Mouse (Mus musculus) lung, embryonic 15.5 days (tissue): ENCODE measurements around the gene Gemin6. TPM values are rescaled to one million over a fixed set of nuclear protein-coding genes. Genes with fewer than 3 reads are reported as not detected.
"Not testable (repeated sequence)": the region's sequence is repeated elsewhere in the genome, so short reads cannot be mapped to it uniquely, and the experiment has no call there.

ENCODE experiments used
- ATAC-seq: fragments of 200-750 bp; cut with Nextera tagmentation; 2 replicates; pipeline ENCODE4 v1.8.0; 2017; ENCODE audit warnings: moderate number of reproducible peaks, borderline replicate concordance; ENCODE audit not compliant: low FRiP score, low TSS enrichment; ENCODE audit errors: extremely low read depth
- H3K27ac ChIP-seq: fragments of 300-500 bp; sonication (generic); 2 replicates; pipeline ENCODE4 v1.5.1; 2015; ENCODE audit warnings: moderate library complexity, mild to moderate bottlenecking, inconsistent platforms
- H3K27me3 ChIP-seq: fragments of 300-500 bp; sonication (generic); 2 replicates; pipeline ENCODE4 v1.6.1; 2015; ENCODE audit warnings: inconsistent platforms
- H3K36me3 ChIP-seq: fragments of 300-500 bp; sonication (generic); 2 replicates; pipeline ENCODE4 v1.6.1; 2015; ENCODE audit warnings: inconsistent platforms
- H3K4me1 ChIP-seq: fragments of 300-500 bp; sonication (generic); 2 replicates; pipeline ENCODE4 v1.6.1; 2015; ENCODE audit warnings: inconsistent platforms
- H3K4me2 ChIP-seq: fragments of 300-500 bp; sonication (generic); 2 replicates; pipeline ENCODE4 v1.6.1; 2015; ENCODE audit warnings: inconsistent platforms, mild to moderate bottlenecking, moderate library complexity
- H3K4me3 ChIP-seq: fragments of 300-500 bp; sonication (generic); 2 replicates; pipeline ENCODE4 v1.5.1; 2015; ENCODE audit warnings: mild to moderate bottlenecking, inconsistent platforms
- H3K9ac ChIP-seq: fragments of 300-500 bp; sonication (generic); 2 replicates; pipeline ENCODE4 v1.6.1; 2015; ENCODE audit warnings: inconsistent platforms
- H3K9me3 ChIP-seq: fragments of 300-500 bp; sonication (generic); 2 replicates; pipeline ENCODE4 v1.6.1; 2016; ENCODE audit warnings: inconsistent platforms
- WGBS: fragments of 180-500 bp; shearing (Covaris S2); methylation state at CpG from one replicate; pipeline ENCODE4 v1.1.7; 2015; 5-methylcytosine and 5-hydroxymethylcytosine counted together
- polyA plus RNA-seq: library from polyadenylated mRNA; unstranded; fragments of >200 nt; fragmentation: Nextera tagmentation; extraction: Ambion mirVana; gene quantifications from 2 replicates; pipeline ENCODE4 v1.2.1, GENCODE M21; 2015

The Gemin6 gene
- polyA plus RNA-seq: 42.7 and 46.1 TPM in 2 replicates

DNA sequence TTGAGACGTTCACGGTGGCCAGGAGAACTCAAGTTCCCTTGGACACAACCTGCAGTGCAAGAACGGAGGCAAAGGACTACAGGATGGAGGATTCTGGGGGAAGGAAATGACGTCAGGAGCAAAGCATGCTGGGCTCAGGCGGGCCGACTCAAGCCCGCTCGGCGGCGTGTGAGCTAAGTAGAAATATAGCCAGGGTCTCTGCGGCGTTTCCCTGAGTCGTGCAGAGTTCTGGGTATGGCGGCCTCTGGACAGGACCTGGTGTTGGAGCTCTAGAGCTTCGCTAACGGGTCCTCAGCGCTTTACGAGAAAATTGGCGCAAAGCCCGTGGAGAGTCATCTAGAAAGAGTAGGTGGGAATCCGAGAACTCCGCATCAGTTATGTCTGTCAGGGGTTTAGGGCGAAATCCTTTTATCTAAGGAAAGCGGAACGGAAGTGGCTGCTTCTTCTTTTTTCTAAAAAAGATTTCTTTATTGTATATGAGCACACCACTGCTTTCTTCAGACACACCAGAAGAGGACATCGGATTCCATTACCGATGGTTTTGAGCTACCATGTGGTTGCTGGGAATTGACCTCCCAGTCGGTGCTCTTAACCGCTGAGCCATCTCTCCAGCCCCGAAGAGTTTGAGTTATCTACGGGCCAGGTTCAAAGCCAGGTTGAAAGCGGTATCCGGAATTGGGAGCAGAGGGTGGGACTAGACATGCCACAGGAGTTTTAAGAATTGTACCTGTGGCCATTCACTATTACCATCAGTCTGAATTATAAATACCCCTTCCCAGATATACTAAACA lies at the start of gene Gemin6:
Gemin6 (plus strand) TSS at position 116 of the 791 bp plus-strand sequence.
- Histone ChIP-seq H3K4me2 (peak within 1 kb of the TSS; percentile 63), H3K36me3 (peaks cover 3% of the 10 kb centered on the region; the same call in 1 of the 2 replicates), H3K9ac (peak within 1 kb of the TSS; percentile 62), H3K4me1 (peaks cover 4% of the 10 kb centered on the region; the same call in 1 of the 2 replicates), H3K4me3 (peak within 1 kb of the TSS; percentile 57), H3K27me3 (no peaks in the 10 kb centered on the region), H3K9me3 (no peaks in the 10 kb centered on the region), H3K27ac (peak within 1 kb of the TSS; percentile 88)
- under 1% methylated on average over 33 of the region's 33 CpGs for WGBS
- ATAC-seq: peak; percentile 96

DNA sequence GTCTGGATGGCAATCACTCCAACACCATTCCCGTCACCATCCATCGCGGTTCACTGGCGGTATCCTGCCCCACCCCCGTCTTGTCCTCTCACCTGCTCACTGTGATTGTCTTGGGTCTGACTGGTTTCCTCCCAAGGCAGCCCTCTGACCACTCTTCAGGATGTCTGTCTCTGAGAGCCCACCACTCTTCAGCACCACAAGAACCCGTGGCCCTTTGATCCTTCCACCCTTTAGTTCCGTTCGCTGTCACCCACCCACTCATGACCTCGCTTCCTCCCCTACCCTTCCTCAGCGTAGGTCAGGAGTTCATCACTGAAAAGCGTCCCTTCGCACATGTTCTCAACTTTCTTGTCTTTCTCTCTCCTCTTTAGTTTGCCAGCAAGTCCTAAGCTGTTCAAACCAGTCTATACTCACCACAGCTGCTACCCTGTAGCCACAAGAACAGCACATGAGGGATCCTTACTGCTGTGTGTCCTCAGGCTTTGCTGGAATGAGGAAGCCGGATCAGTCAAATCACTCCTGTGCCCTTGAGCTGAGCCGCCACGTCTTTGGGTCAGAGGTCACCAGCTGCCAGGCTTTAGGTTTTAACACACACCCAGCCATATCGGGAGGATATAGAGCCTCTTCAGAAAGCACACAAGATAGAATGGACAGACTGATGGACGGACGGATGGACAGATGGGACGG lies 49.4 kb upstream of the Gemin6 start:
- H3K9ac ChIP-seq: no peak overlapping the region
- no peak overlapping the region for H3K4me3 ChIP-seq
- peaks cover 6% of the 10 kb centered on the region for H3K4me1 ChIP-seq
- H3K9me3 ChIP-seq: no peaks in the 10 kb centered on the region
- 55% methylated on average over 19 of the region's 19 CpGs for WGBS
- no peaks in the 10 kb centered on the region for H3K36me3 ChIP-seq
- no peak overlapping the region for H3K4me2 ChIP-seq
- no peaks in the 10 kb centered on the region for H3K27me3 ChIP-seq
- no peak overlapping the region for H3K27ac ChIP-seq
- ATAC-seq: no peak

DNA sequence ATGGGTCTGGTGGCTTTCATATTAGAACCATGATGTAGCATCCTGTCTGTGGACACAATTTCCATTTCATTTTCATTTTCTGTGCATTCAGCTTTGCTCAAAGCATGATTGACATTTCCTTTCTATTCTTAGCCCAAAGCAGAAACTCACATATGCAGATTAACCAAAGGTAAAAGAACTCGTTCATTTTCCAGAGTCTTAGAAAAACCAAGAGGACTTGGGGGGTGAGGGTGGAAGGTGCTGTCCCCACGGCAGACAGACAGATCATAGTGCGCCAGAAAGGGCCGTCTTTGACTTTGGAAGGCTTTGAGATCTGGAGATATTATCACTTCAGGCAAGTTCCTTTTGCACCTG lies 48.9 kb upstream of the Gemin6 start:
- Histone ChIP-seq H3K4me1 (peaks cover 6% of the 10 kb centered on the region), H3K9me3 (no peaks in the 10 kb centered on the region), H3K27me3 (no peaks in the 10 kb centered on the region), H3K4me2 (no peak overlapping the region), H3K27ac (no peak overlapping the region), H3K9ac (no peak overlapping the region), H3K4me3 (no peak overlapping the region), H3K36me3 (no peaks in the 10 kb centered on the region)
- WGBS: 80% methylated on average over 4 of the region's 4 CpGs
- no peak for ATAC-seq

DNA sequence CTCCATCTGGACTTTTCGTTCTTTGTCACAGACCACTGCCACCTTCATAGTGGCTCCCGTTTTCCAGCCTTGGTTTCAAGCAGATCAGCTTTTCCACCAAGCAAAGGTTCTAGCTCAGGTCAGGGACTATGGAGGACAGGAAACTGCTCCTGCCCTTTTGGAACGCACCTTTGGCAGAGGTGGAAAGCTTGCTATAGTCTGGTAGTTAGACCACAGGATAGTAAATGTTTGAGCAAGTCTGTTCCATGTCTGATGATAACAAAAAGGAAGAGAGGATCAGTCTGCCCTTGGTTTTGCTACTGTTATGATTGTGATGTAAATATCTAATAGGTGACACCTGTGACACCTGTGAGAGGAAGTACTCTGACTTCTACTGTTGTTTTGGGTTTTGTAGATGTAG lies 48.3 kb upstream of the Gemin6 start:
- peaks cover 6% of the 10 kb centered on the region for H3K4me1 ChIP-seq
- no peaks in the 10 kb centered on the region for H3K36me3 ChIP-seq
- ATAC-seq: no peak
- no peak overlapping the region for H3K9ac ChIP-seq
- no peaks in the 10 kb centered on the region for H3K9me3 ChIP-seq
- H3K27ac ChIP-seq: no peak overlapping the region
- no peak overlapping the region for H3K4me2 ChIP-seq
- no peak overlapping the region for H3K4me3 ChIP-seq
- WGBS: 86% methylated on average over 3 of the region's 3 CpGs
- no peaks in the 10 kb centered on the region for H3K27me3 ChIP-seq

DNA sequence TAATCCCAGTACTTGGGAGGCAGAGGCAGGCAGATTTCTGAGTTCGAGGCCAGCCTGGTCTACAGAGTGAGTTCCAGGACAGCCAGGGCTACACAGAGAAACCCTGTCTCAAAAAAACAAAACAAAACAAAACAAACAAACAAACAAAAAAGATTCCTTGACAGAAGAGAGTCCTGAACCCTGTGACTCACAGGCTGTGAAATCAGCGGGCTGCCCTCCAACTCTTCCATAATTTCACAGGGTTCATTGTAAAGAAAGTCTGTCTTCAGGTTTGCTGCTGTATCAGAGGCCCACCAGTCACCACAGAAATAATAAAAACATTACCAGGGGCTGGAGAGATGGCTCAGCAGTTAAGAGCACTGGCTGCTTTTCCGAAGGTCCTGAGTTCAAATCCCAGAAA lies 45.4 kb upstream of the Gemin6 start:
- not testable (repeated sequence) for H3K36me3 ChIP-seq, ATAC-seq, H3K27ac ChIP-seq, H3K27me3 ChIP-seq, H3K9ac ChIP-seq, H3K4me3 ChIP-seq, H3K4me2 ChIP-seq, H3K4me1 ChIP-seq, H3K9me3 ChIP-seq
- WGBS: 93% methylated on average over 3 of the region's 3 CpGs

DNA sequence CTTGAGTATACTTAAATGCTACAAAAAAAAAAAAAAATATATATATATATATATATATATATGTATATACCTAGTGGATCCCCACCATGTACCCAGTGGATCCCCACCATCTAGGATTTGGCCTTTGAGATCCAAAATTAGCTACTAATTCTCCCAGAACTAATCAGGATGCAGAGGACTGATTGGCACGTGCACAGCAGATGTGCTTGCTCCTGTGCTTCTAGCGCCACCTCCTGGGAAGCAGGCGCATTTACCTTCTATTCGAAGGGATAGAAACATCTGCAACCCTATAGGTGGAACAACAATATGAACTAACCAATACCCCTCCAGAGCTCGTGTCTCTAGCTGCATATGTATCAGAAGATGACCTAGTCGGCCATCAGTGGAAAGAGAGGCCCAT lies 44.3 kb upstream of the Gemin6 start:
- Histone ChIP-seq H3K27ac (no peak overlapping the region), H3K4me2 (no peak overlapping the region), H3K36me3 (no peaks in the 10 kb centered on the region), H3K9ac (no peak overlapping the region), H3K4me1 (peaks cover 4% of the 10 kb centered on the region), H3K4me3 (no peak overlapping the region), H3K9me3 (no peaks in the 10 kb centered on the region), H3K27me3 (no peaks in the 10 kb centered on the region)
- peak; percentile 46; the same call in 1 of the 2 replicates for ATAC-seq
- 1% methylated on average over 6 of the region's 6 CpGs for WGBS

DNA sequence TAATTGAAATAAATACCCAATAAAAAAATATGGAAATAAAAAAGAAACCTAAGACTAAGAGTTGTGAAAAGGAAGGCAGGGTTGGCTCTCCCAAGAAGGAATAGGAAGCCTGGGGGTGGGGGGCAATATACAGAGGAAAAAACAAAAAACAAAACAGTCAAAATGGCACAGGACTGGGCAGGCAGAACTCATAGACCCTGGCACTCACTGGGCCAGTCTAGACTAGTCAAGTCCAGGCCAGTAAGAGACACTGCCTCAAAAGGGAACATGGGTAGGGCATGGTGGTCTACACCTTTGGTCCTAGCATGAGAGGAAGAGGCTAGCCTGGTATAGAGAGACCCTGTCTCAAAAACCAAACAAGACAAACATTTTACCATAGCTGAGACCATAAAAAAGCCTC lies 43.8 kb upstream of the Gemin6 start:
- Histone ChIP-seq H3K4me1 (no peaks in the 10 kb centered on the region), H3K27me3 (no peaks in the 10 kb centered on the region), H3K36me3 (no peaks in the 10 kb centered on the region), H3K9ac (no peak overlapping the region), H3K4me3 (no peak overlapping the region), H3K27ac (no peak overlapping the region), H3K9me3 (no peaks in the 10 kb centered on the region), H3K4me2 (no peak overlapping the region)
- no peak for ATAC-seq

DNA sequence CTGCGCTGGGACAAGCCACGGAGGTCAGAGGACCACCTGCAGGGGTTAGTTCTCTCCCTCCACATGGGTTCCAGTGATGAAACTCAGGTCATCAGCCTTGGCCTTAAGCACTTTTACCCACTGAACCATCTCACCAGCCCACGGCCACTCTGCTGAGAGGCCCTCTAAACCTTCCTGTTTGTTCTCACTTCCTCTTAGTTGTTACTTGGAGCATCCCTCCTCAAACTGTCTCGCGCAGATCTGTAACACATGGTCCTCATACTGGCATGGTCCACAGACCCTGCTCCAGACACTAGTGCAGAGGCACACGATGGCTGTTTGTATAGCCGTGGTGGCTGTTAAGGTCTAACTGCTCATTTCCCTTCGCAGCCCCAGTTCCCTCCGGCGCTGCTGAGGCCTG lies 40.6 kb upstream of the Gemin6 start:
- H3K4me2 ChIP-seq: no peak overlapping the region
- no peaks in the 10 kb centered on the region for H3K9me3 ChIP-seq
- no peak overlapping the region for H3K9ac ChIP-seq
- no peaks in the 10 kb centered on the region for H3K4me1 ChIP-seq
- H3K36me3 ChIP-seq: no peaks in the 10 kb centered on the region
- WGBS: 77% methylated on average over 10 of the region's 10 CpGs
- ATAC-seq: no peak
- no peak overlapping the region for H3K27ac ChIP-seq
- no peak overlapping the region for H3K4me3 ChIP-seq
- no peaks in the 10 kb centered on the region for H3K27me3 ChIP-seq

DNA sequence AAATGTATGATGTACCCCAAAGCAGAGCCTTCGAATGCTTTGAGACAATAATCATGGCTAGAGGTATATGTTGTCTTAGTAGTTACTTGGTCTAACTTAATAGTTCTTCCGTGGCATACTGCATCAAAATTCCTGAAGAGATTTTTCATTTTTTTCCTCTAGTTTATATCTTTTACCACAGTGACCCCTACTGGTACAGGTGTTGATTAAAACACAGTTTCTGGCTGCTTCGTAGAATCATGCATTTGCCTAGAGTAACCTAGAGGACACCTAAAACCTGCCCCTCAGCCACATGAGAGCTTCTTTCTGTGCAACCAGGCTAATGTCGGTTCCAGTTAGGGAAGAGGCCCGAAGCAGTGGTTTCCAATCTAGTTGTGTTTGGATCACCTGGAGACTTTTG lies 31.2 kb upstream of the Gemin6 start:
- 56% methylated on average over 5 of the region's 5 CpGs for WGBS
- Histone ChIP-seq H3K4me2 (no peak overlapping the region), H3K9ac (no peak overlapping the region), H3K4me1 (no peaks in the 10 kb centered on the region), H3K36me3 (peaks cover 33% of the 10 kb centered on the region), H3K27ac (no peak overlapping the region), H3K27me3 (no peaks in the 10 kb centered on the region), H3K9me3 (no peaks in the 10 kb centered on the region), H3K4me3 (no peak overlapping the region)
- no peak for ATAC-seq

DNA sequence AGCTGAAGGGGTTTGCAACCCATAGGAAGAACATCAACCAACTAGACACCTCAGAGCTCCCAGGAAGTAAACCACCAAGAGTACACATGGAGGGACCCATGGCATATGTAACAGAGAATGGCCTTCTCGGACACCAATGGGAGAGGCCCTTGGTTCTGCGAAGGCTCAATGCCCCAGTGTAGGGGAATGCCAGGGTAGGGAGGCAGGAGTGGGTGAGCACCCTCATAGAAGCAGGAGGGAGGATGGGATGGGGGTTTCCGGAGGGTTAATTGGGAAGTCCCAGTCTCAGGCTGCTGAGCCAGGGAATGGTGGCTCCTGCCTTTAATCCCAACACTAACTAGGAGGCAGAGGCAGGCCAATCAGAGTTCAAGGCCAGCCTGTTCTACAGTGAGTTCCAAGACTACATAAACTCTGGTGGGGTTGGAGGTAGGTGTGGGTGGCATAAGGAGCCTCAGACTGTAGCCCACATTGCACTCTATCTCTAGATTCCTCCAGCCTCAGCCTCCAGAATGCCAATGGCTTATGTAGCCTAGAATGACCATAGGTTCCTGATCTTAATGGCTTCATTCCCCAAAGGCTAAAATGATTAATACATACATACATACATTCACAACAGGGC lies 25.0 kb upstream of the Gemin6 start:
- H3K4me3 ChIP-seq: no peak overlapping the region
- peaks cover 78% of the 10 kb centered on the region for H3K36me3 ChIP-seq

DNA sequence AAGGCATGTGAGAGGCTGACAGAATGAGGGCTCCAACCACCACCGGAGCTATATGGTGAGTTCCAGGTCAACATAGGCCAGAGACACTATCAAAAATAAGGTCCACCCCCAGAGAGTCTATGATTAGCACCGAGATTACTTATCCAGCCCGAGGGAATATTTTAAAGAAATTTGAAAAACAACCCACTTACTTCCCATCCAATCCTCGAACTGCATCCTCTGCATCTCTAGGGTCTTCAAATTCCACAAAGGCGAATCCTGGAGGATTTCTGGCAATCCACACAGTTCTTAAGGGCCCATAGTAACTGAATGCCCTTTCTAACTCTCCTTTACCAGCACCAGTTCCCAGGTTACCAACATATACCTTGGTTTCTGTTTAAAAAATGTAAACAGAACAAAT lies 18.6 kb upstream of the Gemin6 start:
- H3K4me3 ChIP-seq: peak overlapping the region; percentile 73
- peak overlapping the region; percentile 73 for H3K4me2 ChIP-seq
- no peak for ATAC-seq
- no peaks in the 10 kb centered on the region for H3K9me3 ChIP-seq
- WGBS: 8% methylated on average over 5 of the region's 5 CpGs
- peaks cover 23% of the 10 kb centered on the region for H3K4me1 ChIP-seq
- no peak overlapping the region for H3K27ac ChIP-seq
- peak overlapping the region; percentile 95 for H3K9ac ChIP-seq
- H3K36me3 ChIP-seq: peaks cover 39% of the 10 kb centered on the region
- H3K27me3 ChIP-seq: no peaks in the 10 kb centered on the region

More for the DNA sequence above, 25.0 kb upstream of the Gemin6 start:
- Histone ChIP-seq H3K4me1 (0 out of 2 replicates have a peak, but pooled peaks cover 7% of the 10 kb centered on the region), H3K27me3 (no peaks in the 10 kb centered on the region), H3K27ac (no peak overlapping the region), H3K4me2 (no peak overlapping the region), H3K9me3 (no peaks in the 10 kb centered on the region), H3K9ac (no peak overlapping the region)
- ATAC-seq: no peak
- 92% methylated on average over 3 of the region's 3 CpGs for WGBS

DNA sequence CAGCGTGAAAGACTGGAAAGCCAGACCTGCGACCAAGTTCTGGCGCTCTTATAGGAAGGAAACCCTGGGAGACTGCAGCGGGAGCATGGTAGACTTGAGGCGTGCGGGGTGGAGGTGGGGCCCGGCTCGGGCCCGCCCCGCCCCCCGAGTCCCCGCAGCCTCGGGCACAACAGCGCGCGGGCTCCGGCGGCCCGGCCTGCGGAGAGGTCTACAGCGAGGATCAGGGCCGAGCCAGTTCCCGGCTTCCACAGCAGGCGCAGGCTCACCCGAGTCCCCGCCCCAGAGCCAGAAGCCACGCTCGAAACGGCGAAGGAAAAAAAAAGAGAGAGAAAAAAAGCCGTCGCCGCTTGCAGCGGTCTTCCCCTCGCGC lies 18.0 kb upstream of the Gemin6 start:
- Histone ChIP-seq H3K4me2 (peak overlapping the region; percentile 73), H3K9ac (peak overlapping the region; percentile 95), H3K4me3 (peak overlapping the region; percentile 73), H3K4me1 (peaks cover 23% of the 10 kb centered on the region), H3K27me3 (no peaks in the 10 kb centered on the region), H3K9me3 (no peaks in the 10 kb centered on the region), H3K27ac (peak overlapping the region; percentile 97), H3K36me3 (peaks cover 35% of the 10 kb centered on the region)
- WGBS: under 1% methylated on average over 36 of the region's 36 CpGs
- peak; percentile 45 for ATAC-seq
